8 mouse cellular contexts compared by ENCODE assay signal in the genomic region with DNA sequence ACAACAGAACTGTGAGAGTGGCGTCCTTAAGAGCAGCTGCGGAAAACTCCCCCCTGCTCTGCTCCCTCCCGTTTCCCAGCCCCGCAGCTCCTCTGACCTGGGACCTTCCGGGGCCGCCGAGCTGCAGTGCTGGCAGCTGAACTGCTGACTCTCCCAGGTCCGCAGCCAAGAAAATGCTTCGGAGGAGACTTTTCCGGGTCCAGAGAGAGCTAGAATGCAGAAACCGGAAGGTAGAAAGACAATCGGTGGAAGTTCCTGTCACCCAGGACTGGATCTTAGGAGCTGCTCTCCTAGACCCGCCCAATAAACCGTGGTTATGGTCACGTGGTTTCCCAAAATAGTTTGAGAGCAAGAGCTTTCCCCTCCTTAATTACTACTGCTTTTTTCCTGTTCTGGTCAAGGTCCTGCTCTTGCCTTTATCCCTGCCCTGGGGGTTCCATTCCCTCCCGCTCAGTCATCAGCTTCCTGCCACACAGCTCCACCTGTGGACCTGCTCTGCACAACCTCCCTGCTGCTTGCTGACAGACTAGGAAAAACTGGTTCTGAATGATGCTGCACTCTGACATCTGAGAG. TPM values are rescaled to one million over a fixed set of nuclear protein-coding genes. Genes with fewer than 3 reads are reported as not detected.
DNase-seq lines count a peak whose midpoint lies in the region; ATAC-seq and TF ChIP-seq lines count a peak whose summit lies in the region.
"Not testable (repeated sequence)": the region's sequence is repeated elsewhere in the genome, so short reads cannot be mapped to it uniquely, and the experiment has no call there.

Zfp947 (minus strand) TSS at position 469 of the 573 bp plus-strand sequence.

- ATAC-seq in embryonic facial prominence, embryonic 15.5 days (ENCODE audit: insufficient number of reproducible peaks, low FRiP score, low TSS enrichment, low read depth) = peak; percentile 84
- ATAC-seq in limb, embryonic 13.5 days (ENCODE audit: low FRiP score, low read depth) = peak; percentile 90
- ATAC-seq in midbrain, embryonic 13.5 days = peak; percentile 92

- not testable (repeated sequence) for H3K4me1 ChIP-seq in bone marrow, adult 2 months (ENCODE audit: control insufficient read depth, insufficient read depth, low read length); embryonic facial prominence, embryonic 15.5 days; heart, embryonic 10.5 days; limb, embryonic 13.5 days; midbrain, embryonic 13.5 days (replicated peaks); small intestine, adult 2 months (ENCODE audit: control insufficient read depth, insufficient read depth, insufficient read length, low read length)

- peak within 1 kb of the TSS; percentile 59 for H3K4me2 ChIP-seq in embryonic facial prominence, embryonic 15.5 days (replicated peaks)
- peak within 1 kb of the TSS; percentile 66 for H3K4me2 ChIP-seq in limb, embryonic 13.5 days (replicated peaks)
- peak within 1 kb of the TSS; percentile 62 for H3K4me2 ChIP-seq in midbrain, embryonic 13.5 days (replicated peaks)

- H3K36me3 ChIP-seq in embryonic facial prominence, embryonic 15.5 days; heart, embryonic 10.5 days; limb, embryonic 13.5 days; midbrain, embryonic 13.5 days; small intestine, adult 2 months (ENCODE audit: control insufficient read depth, insufficient read depth, low read length): not testable (repeated sequence)

- peak within 1 kb of the TSS; percentile 20 for H3K4me3 ChIP-seq in bone marrow, adult 2 months (replicated peaks; ENCODE audit: control insufficient read depth, low read depth, low read length)
- peak within 1 kb of the TSS; percentile 57 for H3K4me3 ChIP-seq in embryonic facial prominence, embryonic 15.5 days (replicated peaks)
- H3K4me3 ChIP-seq in heart, embryonic 10.5 days = peak within 1 kb of the TSS; percentile 65
- H3K4me3 ChIP-seq in limb, embryonic 13.5 days = peak within 1 kb of the TSS; percentile 57
- peak within 1 kb of the TSS; percentile 60 for H3K4me3 ChIP-seq in midbrain, embryonic 13.5 days (replicated peaks)
- peak within 1 kb of the TSS; percentile 74 for H3K4me3 ChIP-seq in small intestine, adult 2 months (ENCODE audit: low read depth, low read length)

- under 1% methylated on average over 16 of the region's 16 CpGs for WGBS in bone marrow, adult 2 months
- 1% methylated on average over 16 of the region's 16 CpGs for WGBS in embryonic facial prominence, embryonic 15.5 days
- 1% methylated on average over 16 of the region's 16 CpGs for WGBS in heart, embryonic 10.5 days
- 0% methylated on average over 16 of the region's 16 CpGs for WGBS in limb, embryonic 13.5 days
- WGBS in midbrain, embryonic 13.5 days = under 1% methylated on average over 16 of the region's 16 CpGs
- WGBS in small intestine, adult 2 months = under 1% methylated on average over 16 of the region's 16 CpGs

- H3K9me3 ChIP-seq in embryonic facial prominence, embryonic 15.5 days (replicated peaks); heart, embryonic 10.5 days; limb, embryonic 13.5 days; midbrain, embryonic 13.5 days: not testable (repeated sequence)

- H3K27me3 ChIP-seq in embryonic facial prominence, embryonic 15.5 days; heart, embryonic 10.5 days (ENCODE audit: insufficient read depth, poor library complexity, severe bottlenecking); limb, embryonic 13.5 days; midbrain, embryonic 13.5 days; small intestine, adult 2 months (ENCODE audit: control insufficient read depth, insufficient read depth, low read length): not testable (repeated sequence)

- not testable (repeated sequence) for TF ChIP-seq CTCF in bone marrow, adult 2 months (IDR thresholded peaks at IDR 0.05; ENCODE audit: control insufficient read depth, insufficient read depth, low read length); small intestine, adult 2 months (IDR thresholded peaks at IDR 0.05; ENCODE audit: extremely low read depth, insufficient read length, insufficient replicate concordance, low read depth, low read length)

- H3K9ac ChIP-seq in embryonic facial prominence, embryonic 15.5 days = peak within 1 kb of the TSS; percentile 45; the same call in 1 of the 2 replicates
- H3K9ac ChIP-seq in limb, embryonic 13.5 days = peak within 1 kb of the TSS; percentile 74
- H3K9ac ChIP-seq in midbrain, embryonic 13.5 days (replicated peaks) = peak within 1 kb of the TSS; percentile 73

- DNase-seq in B cell, adult 2 months = peak; percentile 14 to 15
- peak; percentile 78 for DNase-seq in heart, embryonic 10.5 days (ENCODE audit: low spot score)
- peak; percentile 74 to 78 for DNase-seq in kidney, adult 8-10 months

- not testable (repeated sequence) for H3K27ac ChIP-seq in bone marrow, adult 2 months (ENCODE audit: control insufficient read depth, insufficient read depth, low read depth, low read length, poor library complexity); limb, embryonic 13.5 days
- H3K27ac ChIP-seq in embryonic facial prominence, embryonic 15.5 days (replicated peaks) = 0 out of 2 replicates have a peak within 1 kb of the TSS, but pooled peaks have one; percentile 55
- H3K27ac ChIP-seq in heart, embryonic 10.5 days = peak within 1 kb of the TSS; percentile 85
- peak within 1 kb of the TSS; percentile 51; the same call in 1 of the 2 replicates for H3K27ac ChIP-seq in midbrain, embryonic 13.5 days
- peak within 1 kb of the TSS; percentile 60; the same call in 1 of the 2 replicates for H3K27ac ChIP-seq in small intestine, adult 2 months (ENCODE audit: insufficient read depth, low read depth, low read length)

- TF ChIP-seq POLR2A in bone marrow, adult 2 months (IDR thresholded peaks at IDR 0.05; ENCODE audit: borderline replicate concordance, control insufficient read depth, low read depth, low read length); small intestine, adult 2 months (IDR thresholded peaks at IDR 0.05; ENCODE audit: low read depth, low read length): not testable (repeated sequence)

RNA-seq across cellular contexts. Expression of gene Zfp947, which starts in this region (rescaled TPM):
- polyA plus RNA-seq in bone marrow, adult 2 months (2011; ENCODE audit: insufficient read depth, insufficient read length, low replicate concordance, missing spikeins) = not detected in 2 replicates
- polyA plus RNA-seq in embryonic facial prominence, embryonic 15.5 days (2015; fragmentation: Nextera tagmentation; extraction: Ambion mirVana) = 1.7 and 1.9 TPM in 2 replicates
- polyA plus RNA-seq in heart, embryonic 10.5 days (2016; fragmentation: Nextera tagmentation; extraction: Ambion mirVana) = 2.7 and 2.9 TPM in 2 replicates
- 2.8 TPM in 2 replicates for polyA plus RNA-seq in limb, embryonic 13.5 days (2015; fragmentation: Nextera tagmentation; extraction: Ambion mirVana)
- polyA plus RNA-seq in midbrain, embryonic 13.5 days (2015; fragmentation: Nextera tagmentation; extraction: Ambion mirVana) = 1.4 and 2.1 TPM in 2 replicates
- 0.05 TPM in 1 of 2 replicates, not detected in the other for polyA plus RNA-seq in small intestine, adult 2 months (2012; rRNA removed)

Comparison
In these comparisons a context has a peak if more than half of its experiments do, and no peak if none do; other contexts are left out.
1. DNase-seq: peak in every context shown above with its lines; median percentile 78 in heart, embryonic 10.5 days; 76 in kidney, adult 8-10 months; 14 in B cell, adult 2 months.
2. H3K4me3 ChIP-seq: peak in every context shown above with its lines; median percentile 74 in small intestine, adult 2 months; 65 in heart, embryonic 10.5 days; 60 in midbrain, embryonic 13.5 days; 57 in embryonic facial prominence, embryonic 15.5 days; 57 in limb, embryonic 13.5 days; 20 in bone marrow, adult 2 months.